Mouse (Mus musculus): Measurements from ENCODE around the gene Pabpn1. TPM values are rescaled to one million over a fixed set of nuclear protein-coding genes. Genes with fewer than 3 reads are reported as not detected.

The Pabpn1 gene
- total and polyA plus RNA-seq, 2 experiments from 2014 or later, result 95.1 to 162 TPM

DNA sequence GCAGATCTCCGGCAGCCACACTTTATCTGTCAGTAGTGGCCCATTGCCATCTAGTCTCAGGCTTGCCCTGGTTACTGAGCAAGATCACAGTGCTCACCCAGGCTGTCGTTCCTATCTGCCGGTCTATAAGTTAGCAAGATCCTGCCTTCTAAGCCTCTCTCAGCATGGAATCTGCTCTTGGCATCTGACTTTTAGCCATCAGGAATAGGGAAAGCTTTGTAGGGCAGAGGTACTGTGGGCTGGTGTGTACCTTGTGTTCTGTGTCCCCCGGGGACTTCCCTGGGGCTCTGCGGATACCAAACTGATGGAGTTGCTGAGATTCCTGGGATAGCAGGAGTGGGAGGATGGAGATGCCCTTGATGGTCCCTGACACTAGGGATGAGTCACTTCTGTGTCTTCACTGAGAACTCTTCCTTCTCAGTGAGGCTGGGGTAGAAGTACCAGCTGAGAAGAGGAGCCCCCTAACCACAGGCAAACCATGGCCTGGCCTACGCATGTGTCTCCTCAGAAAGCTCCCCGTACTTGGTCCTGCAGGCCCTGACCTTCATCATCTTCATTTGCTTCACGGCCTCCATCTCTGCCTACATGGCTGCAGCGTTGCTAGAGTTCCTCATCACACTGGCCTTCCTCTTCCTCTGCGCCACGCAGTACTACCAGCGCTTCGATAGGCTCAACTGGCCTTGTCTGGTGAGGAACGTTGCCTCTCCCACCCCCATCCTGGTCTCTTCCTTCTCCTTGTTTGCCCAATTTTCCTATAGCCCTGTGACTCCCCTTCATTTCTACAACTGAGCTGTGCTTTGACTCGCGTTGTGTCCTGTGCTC lies 45.3 kb downstream of the Pabpn1 start:
- Histone ChIP-seq H3K27me3 (ENCODE audit: insufficient read depth, low read length) (no peaks in the 10 kb centered on the region), H3K36me3 (ENCODE audit: insufficient read depth, low read length) (no peaks in the 10 kb centered on the region), H3K9ac (replicated peaks; ENCODE audit: low read length, poor library complexity, severe bottlenecking) (no peak overlapping the region), H3K27ac (ENCODE audit: low read depth, low read length) (no peak overlapping the region), H3K4me2 (ENCODE audit: low read depth, low read length, poor library complexity, severe bottlenecking) (no peak overlapping the region), H3K4me1 (ENCODE audit: insufficient read depth, low read length) (no peaks in the 10 kb centered on the region), H3K9me3 (ENCODE audit: low read length) (no peaks in the 10 kb centered on the region), H3K4me3 (ENCODE audit: low read depth, low read length) (no peak overlapping the region)
- TF ChIP-seq CTCF (IDR thresholded peaks at IDR 0.05), result no peak
- no peak for ATAC-seq (ENCODE audit: low FRiP score)
- DNase-seq (ENCODE audit: low spot score), result no peak
- 91% methylated on average over 16 of the region's 16 CpGs for WGBS

GRCm38 (mm10) chr14:54938431-54939219 lies 46.3 kb downstream of the Pabpn1 start:
- 81% methylated on average over 15 of the region's 15 CpGs for WGBS
- TF ChIP-seq CTCF (IDR thresholded peaks at IDR 0.05), result no peak
- H3K4me3 ChIP-seq (ENCODE audit: low read depth, low read length), result no peak overlapping the region
- H3K9me3 ChIP-seq (ENCODE audit: low read length), result no peaks in the 10 kb centered on the region
- H3K9ac ChIP-seq (replicated peaks; ENCODE audit: low read length, poor library complexity, severe bottlenecking), result no peak overlapping the region
- no peaks in the 10 kb centered on the region for H3K27me3 ChIP-seq (ENCODE audit: insufficient read depth, low read length)
- no peak overlapping the region for H3K4me2 ChIP-seq (ENCODE audit: low read depth, low read length, poor library complexity, severe bottlenecking)
- H3K4me1 ChIP-seq (ENCODE audit: insufficient read depth, low read length), result no peaks in the 10 kb centered on the region
- no peak for ATAC-seq (ENCODE audit: low FRiP score)
- H3K36me3 ChIP-seq (ENCODE audit: insufficient read depth, low read length), result no peaks in the 10 kb centered on the region
- DNase-seq (ENCODE audit: low spot score), result no peak
- no peak overlapping the region for H3K27ac ChIP-seq (ENCODE audit: low read depth, low read length)

DNA sequence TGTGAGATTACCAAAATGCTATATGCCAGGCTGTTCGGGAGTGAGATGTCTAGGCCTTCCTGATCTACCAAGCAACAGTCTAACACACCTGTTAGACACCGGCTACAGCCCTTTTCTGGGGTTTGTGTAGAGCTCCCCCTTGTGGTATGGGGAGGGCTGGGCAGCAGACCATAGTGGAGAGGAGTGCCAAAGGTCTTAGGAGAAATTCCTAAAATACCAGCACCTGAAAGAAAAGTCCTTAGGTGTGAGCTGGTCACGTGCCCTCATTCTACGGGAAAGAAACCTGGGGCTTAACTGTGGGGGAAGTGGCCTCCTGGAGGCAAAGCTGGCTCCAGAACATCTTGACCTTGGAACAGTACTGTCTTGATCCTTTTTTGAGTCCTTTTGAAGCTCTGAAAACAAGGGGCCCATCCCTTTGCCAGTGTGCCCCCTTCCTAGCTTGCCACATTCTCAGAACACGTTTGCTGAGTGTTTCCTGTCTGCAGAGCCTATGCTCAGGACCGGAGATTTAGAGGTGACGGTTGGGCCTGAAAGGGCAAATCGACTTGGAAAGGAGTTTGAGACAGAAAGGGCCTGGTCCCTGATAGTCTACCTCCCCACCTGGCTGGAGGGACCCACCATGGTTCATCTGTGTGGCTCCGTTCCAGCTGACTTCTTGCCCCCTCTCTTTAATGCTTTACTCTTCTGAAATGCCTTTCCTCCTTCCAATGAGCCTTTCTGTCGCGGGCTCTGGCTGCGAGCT lies 47.3 kb downstream of the Pabpn1 start:
- no peak overlapping the region for H3K9ac ChIP-seq (replicated peaks; ENCODE audit: low read length, poor library complexity, severe bottlenecking)
- DNase-seq (ENCODE audit: low spot score) (peak; percentile 41), ATAC-seq (ENCODE audit: low FRiP score) (no peak)
- no peaks in the 10 kb centered on the region for H3K4me1 ChIP-seq (ENCODE audit: insufficient read depth, low read length)
- H3K36me3 ChIP-seq (ENCODE audit: insufficient read depth, low read length), result no peaks in the 10 kb centered on the region
- no peak overlapping the region for H3K4me3 ChIP-seq (ENCODE audit: low read depth, low read length)
- no peaks in the 10 kb centered on the region for H3K27me3 ChIP-seq (ENCODE audit: insufficient read depth, low read length)
- H3K27ac ChIP-seq (ENCODE audit: low read depth, low read length), result no peak overlapping the region
- H3K4me2 ChIP-seq (ENCODE audit: low read depth, low read length, poor library complexity, severe bottlenecking), result no peak overlapping the region
- no peaks in the 10 kb centered on the region for H3K9me3 ChIP-seq (ENCODE audit: low read length)
- TF ChIP-seq CTCF (IDR thresholded peaks at IDR 0.05), result peak; percentile 69
- WGBS, result 61% methylated on average over 12 of the region's 12 CpGs

DNA sequence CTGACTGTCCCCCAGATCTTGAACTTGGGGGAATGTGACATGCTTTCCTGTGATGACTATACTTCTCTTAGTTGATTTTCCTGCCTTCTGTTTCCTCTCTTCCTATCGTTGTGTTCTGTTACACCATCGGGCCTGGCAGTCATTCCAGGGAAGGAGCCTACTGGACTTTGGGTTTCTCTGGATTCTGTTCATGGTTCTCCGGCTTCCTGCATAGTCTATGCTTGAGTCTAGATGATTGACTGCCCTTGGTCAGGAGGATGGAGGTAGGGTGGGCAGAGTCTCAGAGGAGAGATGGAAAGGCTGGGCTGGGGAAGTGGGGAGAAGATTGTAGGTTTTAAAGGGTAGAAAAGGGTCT lies 47.9 kb downstream of the Pabpn1 start:
- H3K9me3 ChIP-seq (ENCODE audit: low read length), result no peaks in the 10 kb centered on the region
- no peaks in the 10 kb centered on the region for H3K27me3 ChIP-seq (ENCODE audit: insufficient read depth, low read length)
- ATAC-seq (ENCODE audit: low FRiP score) (no peak), DNase-seq (ENCODE audit: low spot score) (no peak)
- no peak overlapping the region for H3K4me2 ChIP-seq (ENCODE audit: low read depth, low read length, poor library complexity, severe bottlenecking)
- H3K4me3 ChIP-seq (ENCODE audit: low read depth, low read length), result no peak overlapping the region
- TF ChIP-seq CTCF (IDR thresholded peaks at IDR 0.05), result no peak
- no peak overlapping the region for H3K9ac ChIP-seq (replicated peaks; ENCODE audit: low read length, poor library complexity, severe bottlenecking)
- no peaks in the 10 kb centered on the region for H3K4me1 ChIP-seq (ENCODE audit: insufficient read depth, low read length)
- no peak overlapping the region for H3K27ac ChIP-seq (ENCODE audit: low read depth, low read length)
- 82% methylated on average over 3 of the region's 3 CpGs for WGBS
- H3K36me3 ChIP-seq (ENCODE audit: insufficient read depth, low read length), result no peaks in the 10 kb centered on the region

- H3K27me3 ChIP-seq (ENCODE audit: insufficient read depth, low read length), result no peaks in the 10 kb centered on the region
- no peak for DNase-seq (ENCODE audit: low spot score)
- H3K9me3 ChIP-seq (ENCODE audit: low read length), result no peaks in the 10 kb centered on the region
- no peak overlapping the region for H3K27ac ChIP-seq (ENCODE audit: low read depth, low read length)
- 64% methylated on average over 13 of the region's 13 CpGs for WGBS
- TF ChIP-seq CTCF (IDR thresholded peaks at IDR 0.05), result no peak
- ATAC-seq (ENCODE audit: low FRiP score), result no peak
- no peak overlapping the region for H3K9ac ChIP-seq (replicated peaks; ENCODE audit: low read length, poor library complexity, severe bottlenecking)
- H3K4me3 ChIP-seq (ENCODE audit: low read depth, low read length), result no peak overlapping the region
- no peaks in the 10 kb centered on the region for H3K4me1 ChIP-seq (ENCODE audit: insufficient read depth, low read length)
- no peak overlapping the region for H3K4me2 ChIP-seq (ENCODE audit: low read depth, low read length, poor library complexity, severe bottlenecking)
- H3K36me3 ChIP-seq (ENCODE audit: insufficient read depth, low read length), result no peaks in the 10 kb centered on the region
Observed at GRCm38 (mm10) chr14:54941024-54941978, 49.0 kb downstream of the Pabpn1 start.

All from midbrain, postnatal 0 days (tissue).